Mouse (Mus musculus) embryonic fibroblast, embryonic 13.5 days (primary cell): ENCODE measurements at regions not wholly inside any gene's neighbourhood (a gene's known extent, or its start where the extent isn't known, plus 50 kb on each side); places are given as distances from the start of the nearest gene placed in this dataset.

Source experiments
- CTCF ChIP-seq: IDR thresholded peaks from 2 replicates; pipeline ENCODE4 v1.5.1; 2011; ENCODE audit warnings: mild to moderate bottlenecking, control low read depth, low read length, moderate library complexity, borderline replicate concordance; ENCODE audit not compliant: insufficient read depth
- POLR2A ChIP-seq: IDR thresholded peaks from 2 replicates; pipeline ENCODE4 v1.6.1; 2011; ENCODE audit warnings: low read depth, mild to moderate bottlenecking, control low read depth, low read length, moderate library complexity

- no peak for TF ChIP-seq CTCF
- TF ChIP-seq POLR2A = no peak
Measured at GRCm38 (mm10) chr4:152637088-152637487, 159.4 kb upstream of the Kcnab2 start.
